Mouse (Mus musculus) liver, embryonic 14.5 days (tissue): ENCODE measurements around the gene Crbn. TPM values are rescaled to one million over a fixed set of nuclear protein-coding genes. Genes with fewer than 3 reads are reported as not detected.
A peak's percentile ranks its signal among the peaks of the same experiment; 100 is the strongest.

Experiments
- ATAC-seq: fragments of 200-750 bp; cut with Nextera tagmentation; 2 replicates; pipeline ENCODE4 v1.8.0; 2017; ENCODE audit warnings: moderate number of reproducible peaks, mild to moderate bottlenecking, moderate library complexity; ENCODE audit not compliant: insufficient read depth
- DNase-seq, 3 experiments: peaks; one replicate each; pipeline ENCODE4 v3.0.0-alpha.2; 2012 to 2013; ENCODE audit warnings: low read depth in 3 of 3, low spot score in 3 of 3
- H3K27ac ChIP-seq: fragments of 300-500 bp; sonication (generic); 2 replicates; pipeline ENCODE4 v1.5.1; 2014; ENCODE audit warnings: moderate library complexity, mild to moderate bottlenecking, control low read depth, inconsistent platforms
- H3K27me3 ChIP-seq: fragments of 300-500 bp; sonication (generic); 2 replicates; pipeline ENCODE4 v1.6.1; 2014; ENCODE audit warnings: mild to moderate bottlenecking, low read length, moderate library complexity; ENCODE audit not compliant: control insufficient read depth, insufficient read depth
- H3K36me3 ChIP-seq: fragments of 300-500 bp; sonication (generic); replicated peaks from 2 replicates; pipeline ENCODE4 v1.6.1; 2014; ENCODE audit warnings: low read depth; ENCODE audit not compliant: control insufficient read depth, insufficient read depth
- H3K4me1 ChIP-seq, 2 experiments: fragments of 200-500 bp in 1 of 2; fragments of 300-500 bp in 1 of 2; sonication (generic) in 1 of 2; replicated peaks; 2 replicates each; pipeline ENCODE4 v1.6.1; 2012 to 2014; ENCODE audit warnings: antibody characterized with exemption in 1 of 2, inconsistent platforms in 1 of 2, low read length in 1 of 2; ENCODE audit not compliant: control insufficient read depth in 2 of 2, insufficient read depth in 2 of 2
- H3K4me2 ChIP-seq: fragments of 300-500 bp; sonication (generic); 2 replicates; pipeline ENCODE4 v1.6.1; 2014; ENCODE audit warnings: low read depth, mild to moderate bottlenecking, control low read depth, moderate library complexity
- H3K4me3 ChIP-seq, 2 experiments: fragments of 200-500 bp in 1 of 2; fragments of 300-500 bp in 1 of 2; sonication (generic) in 1 of 2; 2 replicates each; pipeline ENCODE4 v1.5.1; 2012 to 2014; ENCODE audit warnings: low read depth in 2 of 2, low read length in 2 of 2, mild to moderate bottlenecking in 2 of 2, control low read depth in 1 of 2, inconsistent platforms in 1 of 2, moderate library complexity in 1 of 2; ENCODE audit not compliant: insufficient read depth in 1 of 2
- H3K9ac ChIP-seq: fragments of 300-500 bp; sonication (generic); replicated peaks from 2 replicates; pipeline ENCODE4 v1.6.1; 2014; ENCODE audit warnings: mild to moderate bottlenecking, control low read depth, moderate library complexity
- H3K9me3 ChIP-seq: fragments of 300-500 bp; sonication (generic); 2 replicates; pipeline ENCODE4 v1.6.1; 2016; ENCODE audit warnings: low read length, mixed read lengths; ENCODE audit not compliant: control insufficient read depth
- CTCF ChIP-seq: IDR thresholded peaks from 2 replicates; pipeline ENCODE4 v1.5.1; 2016; ENCODE audit warnings: antibody characterized with exemption, low read depth, control low read depth
- EP300 ChIP-seq: IDR thresholded peaks from 2 replicates; pipeline ENCODE4 v1.6.1; 2016; ENCODE audit warnings: antibody characterized with exemption, low read depth
- WGBS: fragments of 180-500 bp; shearing (Covaris S2); extraction: QIAGEN DNeasy Blood & Tissue Kit; methylation state at CpG from one replicate; pipeline ENCODE4 v1.1.7; 2014; ENCODE audit not compliant: insufficient replicate concordance; 5-methylcytosine and 5-hydroxymethylcytosine counted together
- polyA plus RNA-seq, 2 experiments: library from polyadenylated mRNA; depleted of rRNA in 1 of 2; stranded (reverse) in 1 of 2; unstranded in 1 of 2; fragments of >200 nt; fragmentation: Nextera tagmentation in 1 of 2; extraction: Ambion mirVana in 1 of 2; gene quantifications; 2 replicates each; pipeline versions ENCODE4 v1.2.1 to v1.2.3; 2012 to 2014

The Crbn gene
- polyA plus RNA-seq, 2 experiments: 7.5 to 23.0 TPM

GRCm38 (mm10) chr6:106791429-106791828 lies 8.4 kb downstream of the Crbn start:
- Histone ChIP-seq H3K27me3 (no peaks in the 10 kb centered on the region), H3K9me3 (no peaks in the 10 kb centered on the region), H3K9ac (no peak overlapping the region), H3K36me3 (peaks cover 5% of the 10 kb centered on the region), H3K27ac (no peak overlapping the region), H3K4me3 (no peak overlapping the region), H3K4me2 (no peak overlapping the region), H3K4me1 (no peaks in the 10 kb centered on the region)
- DNase-seq (no peak), ATAC-seq (no peak)
- WGBS: 79% methylated on average over 8 of the region's 8 CpGs
- TF ChIP-seq EP300 (no peak), CTCF (no peak)

GRCm38 (mm10) chr6:106787138-106787537 lies 12.7 kb downstream of the Crbn start:
- Histone ChIP-seq H3K9me3 (no peaks in the 10 kb centered on the region), H3K4me2 (no peak overlapping the region), H3K9ac (no peak overlapping the region), H3K36me3 (peaks cover 9% of the 10 kb centered on the region), H3K27ac (no peak overlapping the region), H3K4me3 (no peak overlapping the region), H3K27me3 (no peaks in the 10 kb centered on the region), H3K4me1 (no peaks in the 10 kb centered on the region)
- WGBS: 59% methylated on average over 3 of the region's 3 CpGs
- DNase-seq (no peak), ATAC-seq (no peak)
- TF ChIP-seq CTCF (no peak), EP300 (no peak)

- H3K27me3 ChIP-seq: no peaks in the 10 kb centered on the region
- H3K4me3 ChIP-seq: peak overlapping the region; percentile 66 to 83
- peak overlapping the region; percentile 87 for H3K4me2 ChIP-seq
- H3K36me3 ChIP-seq: peaks cover 13% of the 10 kb centered on the region
- no peak for ATAC-seq
- 21% methylated on average over 4 of the region's 4 CpGs for WGBS
- H3K9me3 ChIP-seq: no peaks in the 10 kb centered on the region
- no peak for DNase-seq
- TF ChIP-seq CTCF (no peak), EP300 (no peak)
- peaks cover 3 to 6% of the 10 kb centered on the region in 2 experiments; a peak in 3 of 4 replicates for H3K4me1 ChIP-seq
- no peak overlapping the region for H3K27ac ChIP-seq
- peak overlapping the region; percentile 71 for H3K9ac ChIP-seq
Observed at GRCm38 (mm10) chr6:106770046-106770445, 29.8 kb downstream of the Crbn start.

GRCm38 (mm10) chr6:106769290-106769866 lies 30.5 kb downstream of the Crbn start:
- peak overlapping the region; percentile 71 for H3K9ac ChIP-seq
- H3K4me1 ChIP-seq: peaks cover 3 to 6% of the 10 kb centered on the region in 2 experiments; a peak in 3 of 4 replicates
- H3K36me3 ChIP-seq: peaks cover 13% of the 10 kb centered on the region
- DNase-seq (no peak), ATAC-seq (peak; percentile 82)
- H3K4me3 ChIP-seq: peak overlapping the region; percentile 66 to 83
- no peaks in the 10 kb centered on the region for H3K27me3 ChIP-seq
- TF ChIP-seq EP300 (no peak), CTCF (no peak)
- WGBS: under 1% methylated on average over 33 of the region's 33 CpGs
- peak overlapping the region; percentile 87 for H3K4me2 ChIP-seq
- peak overlapping the region; percentile 2; the same call in 1 of the 2 replicates for H3K27ac ChIP-seq
- no peaks in the 10 kb centered on the region for H3K9me3 ChIP-seq

GRCm38 (mm10) chr6:106768640-106769289 lies 31.1 kb downstream of the Crbn start, which contains the start of gene Trnt1:
Trnt1 (plus strand) TSS chr6:106769120.
- DNase-seq (peak; percentile 93), ATAC-seq (peak; percentile 100)
- 5% methylated on average over 35 of the region's 35 CpGs for WGBS
- TF ChIP-seq EP300 (no peak), CTCF (no peak)
- Histone ChIP-seq H3K27me3 (no peaks in the 10 kb centered on the region), H3K4me1 (peaks cover 3 to 6% of the 10 kb centered on the region in 2 experiments; a peak in 3 of 4 replicates), H3K4me3 (peak within 1 kb of the TSS; percentile 66 to 83), H3K27ac (peak within 1 kb of the TSS; percentile 2; the same call in 1 of the 2 replicates), H3K9me3 (no peaks in the 10 kb centered on the region), H3K36me3 (peaks cover 13% of the 10 kb centered on the region), H3K9ac (peak within 1 kb of the TSS; percentile 71), H3K4me2 (peak within 1 kb of the TSS; percentile 87)
